ENCODE assay signal across 9 mouse cellular contexts in the genomic region with DNA sequence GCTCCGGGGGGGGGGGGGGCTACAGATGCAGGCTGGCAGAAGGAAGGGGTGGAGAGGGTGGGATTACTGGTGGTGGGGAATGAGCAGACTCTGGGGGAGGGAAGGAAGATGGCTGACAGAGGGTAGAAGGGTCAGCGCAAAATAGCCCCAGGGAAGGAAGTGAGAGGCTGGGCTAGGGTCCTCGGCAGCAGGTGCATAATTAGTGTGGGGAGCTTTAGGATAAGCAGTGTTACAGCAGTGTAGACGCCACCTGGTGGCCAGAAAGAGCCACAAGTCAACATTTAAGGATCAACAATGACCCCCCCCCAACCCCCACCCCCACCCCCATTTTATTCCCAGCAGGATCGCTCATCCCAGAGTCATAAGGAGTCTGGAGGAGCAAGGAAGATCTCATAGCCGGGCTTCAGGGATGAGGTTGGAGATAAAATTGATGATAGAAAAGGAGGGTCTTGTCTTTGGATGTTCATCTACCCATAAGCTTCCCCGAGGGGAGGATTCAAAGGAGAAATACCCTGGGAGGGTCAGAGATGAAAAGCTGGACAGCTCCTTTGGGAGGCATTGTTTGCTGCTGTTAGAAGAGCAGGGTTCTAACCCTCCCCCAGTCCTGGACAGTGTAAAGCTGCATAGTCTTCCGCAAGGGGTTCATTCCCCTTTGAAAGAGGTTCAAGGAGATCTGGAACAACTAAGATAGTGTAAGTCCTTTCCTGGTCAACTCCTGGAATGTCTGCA. TPM values are rescaled to one million over a fixed set of nuclear protein-coding genes. Genes with fewer than 3 reads are reported as not detected.
DNase-seq lines count a peak whose midpoint lies in the region; ATAC-seq and TF ChIP-seq lines count a peak whose summit lies in the region.
"Had no signal": no experiment of that assay in that cellular context is flagged by ENCODE, and none has a peak within 500 bp of the region (broad histone marks: within the 10 kb centered on the region; RNA-seq: fewer than 3 reads in every experiment).

No protein-coding gene starts in this region.

- WGBS in forebrain, embryonic 10.5 days, result 12% methylated on average over 8 of the region's 8 CpGs
- 13% methylated on average over 8 of the region's 8 CpGs for WGBS in lung, embryonic 14.5 days

- no peak overlapping the region for H3K9ac ChIP-seq in lung, embryonic 14.5 days
- H3K9ac ChIP-seq: lung, embryonic 15.5 days had no signal

- no peak overlapping the region for H3K4me3 ChIP-seq in forebrain, embryonic 10.5 days
- H3K4me3 ChIP-seq in lung, embryonic 14.5 days (ENCODE audit: low read depth, low read length), result no peak overlapping the region
- H3K4me3 ChIP-seq: lung, embryonic 15.5 days had no signal

- H3K4me1 ChIP-seq in forebrain, embryonic 10.5 days, result peaks cover 57% of the 10 kb centered on the region
- no peaks in the 10 kb centered on the region for H3K4me1 ChIP-seq in lung, embryonic 14.5 days (ENCODE audit: insufficient read depth)

- H3K27ac ChIP-seq in forebrain, embryonic 10.5 days, result no peak overlapping the region
- H3K27ac ChIP-seq in lung, embryonic 14.5 days (ENCODE audit: low read depth), result no peak overlapping the region
- H3K27ac ChIP-seq: lung, embryonic 15.5 days had no signal

- TF ChIP-seq CTCF in lung, embryonic 14.5 days (IDR thresholded peaks at IDR 0.05; ENCODE audit: low read depth), result peak; percentile 61

- peak; percentile 52 for DNase-seq in cerebellum, adult 8-10 months
- DNase-seq in cerebellum, adult 11 months, result no peak
- DNase-seq in right cerebral cortex, postnatal 10 days (ENCODE audit: low spot score in 2 of 2), result peak; percentile 73 to 79
- DNase-seq in right cerebral cortex, postnatal 36 days (ENCODE audit: low spot score in 2 of 2), result no peak
- peak; percentile 61 for DNase-seq in forebrain, embryonic 10.5 days (ENCODE audit: extremely low spot score, low spot score)
- peak; percentile 77 for DNase-seq in lung, embryonic 14.5 days
- DNase-seq in splenic B cell, adult 2 months (ENCODE audit: low read depth, low spot score), result peak; percentile 78
- DNase-seq in ovary, postnatal 14 days (ENCODE audit: low spot score), result no peak

- no peak overlapping the region for H3K4me2 ChIP-seq in lung, embryonic 14.5 days
- H3K4me2 ChIP-seq: lung, embryonic 15.5 days had no signal

- peaks cover 59% of the 10 kb centered on the region for H3K27me3 ChIP-seq in forebrain, embryonic 10.5 days (ENCODE audit: poor library complexity, severe bottlenecking)
- H3K27me3 ChIP-seq in lung, embryonic 14.5 days (ENCODE audit: insufficient read depth, low read length), result peaks cover 53% of the 10 kb centered on the region
- H3K27me3 ChIP-seq in splenic B cell, adult 2 months (ENCODE audit: control insufficient read depth, insufficient read depth, low read length, poor library complexity, severe bottlenecking), result no peaks in the 10 kb centered on the region

- no peaks in the 10 kb centered on the region for H3K9me3 ChIP-seq in forebrain, embryonic 10.5 days
- H3K9me3 ChIP-seq in lung, embryonic 14.5 days (ENCODE audit: low read depth, low read length), result no peaks in the 10 kb centered on the region
- H3K9me3 ChIP-seq: lung, embryonic 15.5 days had no signal

- no peak for ATAC-seq in lung, embryonic 14.5 days (ENCODE audit: insufficient read depth)

- H3K36me3 ChIP-seq in forebrain, embryonic 10.5 days (replicated peaks), result peaks cover 36% of the 10 kb centered on the region
- peaks cover 32% of the 10 kb centered on the region for H3K36me3 ChIP-seq in lung, embryonic 14.5 days (ENCODE audit: insufficient read depth)
- H3K36me3 ChIP-seq in splenic B cell, adult 2 months (ENCODE audit: control insufficient read depth, insufficient read depth, low read length, poor library complexity, severe bottlenecking), result no peaks in the 10 kb centered on the region

RNA-seq across cellular contexts. Expression of gene Nxph4, which starts 2.4 kb away (rescaled TPM):
- polyA plus RNA-seq in forebrain, embryonic 10.5 days (2016; fragmentation: Nextera tagmentation; extraction: Ambion mirVana), result 3.0 and 9.5 TPM in 2 replicates
- 0.14 and 0.22 TPM in 2 replicates for polyA plus RNA-seq in lung, embryonic 14.5 days (2014; fragmentation: Nextera tagmentation; extraction: Ambion mirVana)

RNA-seq across cellular contexts. Expression of gene Shmt2, which starts 14.5 kb away (rescaled TPM):
- polyA plus RNA-seq in forebrain, embryonic 10.5 days (2016; fragmentation: Nextera tagmentation; extraction: Ambion mirVana), result 124 and 129 TPM in 2 replicates
- polyA plus RNA-seq in lung, embryonic 14.5 days (2014; fragmentation: Nextera tagmentation; extraction: Ambion mirVana), result 99.6 and 101 TPM in 2 replicates

RNA-seq across cellular contexts. Expression of gene Ndufa4l2, which starts 22.0 kb away (rescaled TPM):
- 2.6 and 2.9 TPM in 2 replicates for polyA plus RNA-seq in forebrain, embryonic 10.5 days (2016; fragmentation: Nextera tagmentation; extraction: Ambion mirVana)
- 36.4 and 44.9 TPM in 2 replicates for polyA plus RNA-seq in lung, embryonic 14.5 days (2014; fragmentation: Nextera tagmentation; extraction: Ambion mirVana)

RNA-seq across cellular contexts. Expression of gene Stac3, which starts 35.3 kb away (rescaled TPM):
- 0.30 and 0.41 TPM in 2 replicates for polyA plus RNA-seq in forebrain, embryonic 10.5 days (2016; fragmentation: Nextera tagmentation; extraction: Ambion mirVana)
- polyA plus RNA-seq in lung, embryonic 14.5 days (2014; fragmentation: Nextera tagmentation; extraction: Ambion mirVana), result 0.12 TPM in 1 of 2 replicates, not detected in the other

Comparison
In these comparisons a context has a peak if more than half of its experiments do, and no peak if none do; other contexts are left out.
1. DNase-seq: peak in cerebellum, adult 8-10 months (single experiment), right cerebral cortex, postnatal 10 days (2 of 2), forebrain, embryonic 10.5 days (single experiment), lung, embryonic 14.5 days (single experiment) and splenic B cell, adult 2 months (single experiment); none in cerebellum, adult 11 months (single experiment), right cerebral cortex, postnatal 36 days (0 of 2) and ovary, postnatal 14 days (single experiment).